Mouse (Mus musculus) spleen, postnatal 14 days (tissue): ENCODE data around the gene Rps11.
A peak's percentile ranks its signal among the peaks of the same experiment; 100 is the strongest.
"Not testable (repeated sequence)": the region's sequence is repeated elsewhere in the genome, so short reads cannot be mapped to it uniquely, and the experiment has no call there.

Experiments
- DNase-seq, 2 experiments: peaks; one replicate each; pipeline ENCODE4 v3.0.0; 2021 to 2022; ENCODE audit warnings: low spot score in 2 of 2

The Rps11 gene

DNA sequence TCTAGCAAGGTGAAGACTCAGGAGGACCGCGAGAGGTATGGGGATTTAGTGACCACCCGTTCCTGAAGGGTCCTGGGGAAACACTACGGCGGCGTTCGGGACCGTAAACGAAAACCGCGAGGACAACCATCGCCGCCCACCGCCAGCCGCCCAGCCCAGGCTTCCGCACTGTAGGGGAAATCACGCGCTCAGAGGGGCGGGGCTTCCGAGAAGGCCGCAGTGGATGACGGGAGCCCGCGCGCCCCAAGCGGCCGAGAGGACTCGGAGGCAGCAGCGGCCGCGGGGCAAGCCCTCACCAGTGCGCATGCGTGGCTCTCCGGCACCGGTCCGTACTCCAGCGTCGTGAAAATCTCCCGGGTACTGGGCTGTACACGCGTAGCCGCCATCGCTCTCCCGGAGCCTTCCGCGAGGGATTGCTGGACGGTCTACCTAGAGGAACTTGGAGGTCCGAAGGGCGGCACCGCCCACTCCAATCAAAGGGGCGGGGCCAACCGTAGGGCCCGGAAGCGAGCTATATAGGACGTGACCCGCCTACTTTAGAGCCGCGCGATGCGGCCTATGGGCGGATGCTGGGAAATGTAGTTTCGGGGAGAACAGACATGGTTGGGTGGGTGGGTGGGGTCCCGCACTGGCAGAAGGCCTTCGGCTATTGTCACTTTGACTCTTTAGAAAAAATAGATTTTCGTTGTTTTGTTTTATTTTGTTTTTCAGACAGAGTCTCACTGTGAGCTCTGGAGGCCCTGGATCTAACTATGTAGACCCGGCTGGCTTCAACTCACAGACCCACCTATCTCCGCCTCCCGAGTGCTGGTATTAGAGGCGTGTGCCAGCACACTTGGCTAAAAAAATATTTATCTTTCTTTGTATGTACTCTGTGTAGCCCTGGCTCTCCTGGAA is 30.1 kb upstream of the Rps11 start, which contains the start of the genes Pih1d1 and Aldh16a1:
Pih1d1 (plus strand) TSS at position 208 of the 897 bp plus-strand sequence.
Aldh16a1 (minus strand) TSS at position 489 of the 897 bp plus-strand sequence.
- peak; percentile 93 to 95 for DNase-seq

DNA sequence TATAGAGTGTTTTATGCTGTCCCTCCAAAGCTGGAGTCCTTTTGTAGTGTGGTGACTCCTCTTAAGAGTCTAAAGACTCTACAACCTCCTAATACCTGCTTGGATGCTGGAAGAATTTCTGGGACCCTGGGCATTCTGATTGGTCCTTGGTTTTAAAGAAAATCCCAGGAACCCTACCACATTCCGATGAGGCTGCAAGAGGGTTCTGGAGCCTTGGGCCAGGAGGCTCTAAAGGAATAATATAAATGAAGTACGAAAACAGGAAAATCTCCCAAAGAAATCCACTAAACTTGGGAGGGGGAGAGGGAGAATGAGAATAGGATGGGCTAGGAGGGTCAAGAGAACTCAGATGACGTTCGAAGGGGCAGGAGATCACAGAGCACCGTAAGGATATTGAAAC is 29.3 kb upstream of the Rps11 start:
- DNase-seq, result no peak

DNA sequence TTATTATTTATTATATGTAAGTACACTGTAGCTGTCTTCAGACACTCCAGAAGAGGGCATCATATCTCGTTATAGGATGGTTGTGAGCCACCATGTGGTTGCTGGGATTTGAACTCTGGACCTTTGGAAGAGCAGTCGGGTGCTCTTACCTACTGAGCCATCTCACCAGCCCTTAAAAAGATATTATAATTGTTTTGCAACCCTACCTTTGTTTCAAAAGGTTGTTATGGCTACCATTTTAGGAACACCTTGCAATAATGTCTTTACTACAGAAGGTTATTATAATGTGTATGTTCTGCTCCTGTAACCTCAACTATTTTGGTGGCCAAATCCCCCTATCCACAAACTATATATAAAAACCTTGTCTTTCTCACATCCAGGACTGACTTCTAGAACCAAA is 28.8 kb upstream of the Rps11 start:
- not testable (repeated sequence) for DNase-seq

DNA sequence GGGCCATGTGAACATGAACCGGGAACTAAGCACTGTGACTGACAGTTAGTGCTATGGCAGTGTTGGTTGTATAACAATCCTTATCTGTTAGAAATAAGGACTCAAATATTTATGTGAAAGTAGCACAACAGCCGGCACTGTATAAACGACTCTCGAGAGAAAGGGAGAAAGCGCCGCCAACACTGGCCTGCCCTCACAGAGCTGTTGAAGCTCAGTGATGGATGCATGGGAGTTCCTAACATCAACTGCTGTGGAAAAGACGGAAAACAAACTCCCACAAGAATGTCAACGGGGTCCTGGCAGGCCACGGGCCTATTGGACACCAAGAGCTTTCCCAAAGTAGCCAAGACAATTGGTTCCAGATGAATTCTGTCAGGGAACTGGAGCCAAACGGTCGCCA is 27.1 kb upstream of the Rps11 start:
- DNase-seq, result no peak

GRCm38 (mm10) chr7:45150321-45150720 is 26.1 kb upstream of the Rps11 start:
- DNase-seq, result no peak

DNA sequence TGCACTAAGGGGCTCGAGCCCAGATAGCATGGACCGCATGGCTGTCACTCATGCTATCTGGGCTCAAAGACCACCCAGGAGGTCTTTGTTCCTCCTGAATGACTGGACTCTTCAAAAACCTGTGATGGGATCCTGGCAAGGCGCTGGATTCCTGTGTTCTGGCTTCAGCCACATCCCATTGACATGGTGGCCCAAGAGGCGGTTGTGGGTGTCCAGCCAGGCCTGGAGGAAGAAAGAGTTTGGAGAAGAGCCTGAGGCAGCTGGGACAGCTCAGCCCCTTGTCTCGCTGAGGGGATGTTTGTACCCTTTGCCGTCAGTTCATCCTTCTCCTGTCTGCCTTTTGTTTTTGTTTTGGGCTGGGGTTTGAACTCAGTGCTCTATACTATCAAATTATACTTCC is 25.3 kb upstream of the Rps11 start:
- no peak for DNase-seq

DNA sequence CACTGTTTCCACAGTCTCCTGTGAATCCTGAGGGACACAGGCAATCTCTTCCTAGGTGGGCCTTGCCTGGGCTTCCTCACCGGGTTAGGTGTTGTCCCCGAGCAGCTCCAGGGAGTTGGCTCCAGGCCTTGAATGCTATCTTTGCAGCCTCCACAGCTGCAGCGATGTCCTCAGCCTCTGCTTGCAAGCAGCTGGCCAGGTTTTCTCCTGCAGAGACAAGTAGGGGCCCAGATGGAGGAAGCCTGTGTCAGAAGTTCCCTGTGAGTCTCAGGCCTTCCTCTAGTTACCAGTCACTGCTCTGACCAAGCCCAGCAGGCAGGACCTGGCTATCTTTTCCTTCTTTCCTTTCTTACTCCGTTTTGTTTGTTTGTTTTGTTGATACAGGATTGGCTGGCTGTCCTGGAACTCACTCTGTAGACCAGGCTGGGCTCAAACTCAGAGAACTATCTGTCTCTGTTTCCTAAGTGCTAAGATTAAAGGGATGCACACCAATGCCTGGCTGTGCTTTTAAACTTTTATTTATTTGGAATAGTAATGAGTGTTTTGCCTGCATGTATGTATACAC is 24.4 kb upstream of the Rps11 start:
- no peak for DNase-seq

- no peak for DNase-seq
Measured at GRCm38 (mm10) chr7:45147899-45148298, 23.7 kb upstream of the Rps11 start.

GRCm38 (mm10) chr7:45147267-45147666 is 23.0 kb upstream of the Rps11 start:
- DNase-seq, result no peak

GRCm38 (mm10) chr7:45145460-45145859 is 21.2 kb upstream of the Rps11 start:
- DNase-seq, result no peak

DNA sequence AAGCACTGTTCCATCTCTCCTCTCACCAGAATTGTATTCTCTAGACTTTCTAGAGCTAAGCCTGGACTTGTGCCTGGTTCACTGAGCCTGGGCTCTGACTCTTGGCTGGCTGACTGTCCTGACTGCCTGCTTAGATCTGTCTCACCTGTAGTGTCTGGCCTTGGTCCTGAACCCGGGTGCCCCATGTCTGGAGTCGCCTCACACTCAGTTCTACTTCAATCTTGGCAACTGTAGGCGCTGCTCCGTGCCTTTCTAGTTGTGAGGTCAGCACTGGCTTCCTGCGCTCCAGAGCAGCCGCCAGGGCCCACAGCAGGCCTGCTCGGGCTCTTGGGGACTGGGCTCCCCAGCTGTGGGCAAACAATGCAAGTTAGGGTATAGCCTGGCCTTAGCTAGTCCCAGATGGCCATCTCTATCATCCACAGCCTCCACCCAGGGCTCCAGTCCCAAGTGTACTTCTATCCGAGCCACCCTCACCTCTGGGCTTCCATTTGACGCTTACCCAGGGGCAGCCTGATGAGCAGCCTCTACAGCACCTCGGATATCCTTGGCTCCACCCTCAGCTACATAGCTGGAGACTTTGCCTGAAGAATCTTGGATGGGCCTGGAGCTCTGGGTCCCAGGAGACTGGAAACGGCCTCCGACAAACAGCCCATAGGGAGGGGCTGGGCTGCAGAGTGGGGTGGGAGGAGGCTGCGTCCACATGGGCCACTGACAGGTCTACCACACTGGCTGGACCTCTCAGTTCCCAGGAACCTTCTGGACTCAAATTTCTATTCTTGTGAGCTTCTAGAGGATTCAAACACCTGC is 20.3 kb upstream of the Rps11 start:
- no peak for DNase-seq

GRCm38 (mm10) chr7:45141914-45142313 is 17.7 kb upstream of the Rps11 start:
- no peak for DNase-seq

DNA sequence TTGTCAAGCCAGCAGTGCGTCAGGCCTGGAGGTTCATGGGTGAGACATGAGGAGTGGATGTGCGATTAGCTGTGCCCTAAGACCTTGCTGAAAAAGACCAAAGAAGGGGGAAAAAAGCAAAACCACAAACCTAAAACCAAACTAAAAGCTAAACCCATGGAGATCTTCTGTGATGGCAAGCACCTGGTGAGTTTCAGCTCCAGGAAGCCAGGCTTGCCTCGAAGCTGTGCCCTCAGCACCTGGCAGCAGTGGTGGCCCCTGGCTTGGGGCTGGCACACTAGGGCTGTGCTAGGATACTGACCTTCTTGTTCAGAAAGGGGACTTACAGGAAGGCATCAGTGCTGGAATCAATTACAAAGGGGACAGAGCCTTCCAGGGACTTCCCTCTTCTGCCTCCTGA is 17.1 kb upstream of the Rps11 start:
- no peak for DNase-seq

GRCm38 (mm10) chr7:45139904-45140723 is 15.9 kb upstream of the Rps11 start:
- no peak for DNase-seq

DNA sequence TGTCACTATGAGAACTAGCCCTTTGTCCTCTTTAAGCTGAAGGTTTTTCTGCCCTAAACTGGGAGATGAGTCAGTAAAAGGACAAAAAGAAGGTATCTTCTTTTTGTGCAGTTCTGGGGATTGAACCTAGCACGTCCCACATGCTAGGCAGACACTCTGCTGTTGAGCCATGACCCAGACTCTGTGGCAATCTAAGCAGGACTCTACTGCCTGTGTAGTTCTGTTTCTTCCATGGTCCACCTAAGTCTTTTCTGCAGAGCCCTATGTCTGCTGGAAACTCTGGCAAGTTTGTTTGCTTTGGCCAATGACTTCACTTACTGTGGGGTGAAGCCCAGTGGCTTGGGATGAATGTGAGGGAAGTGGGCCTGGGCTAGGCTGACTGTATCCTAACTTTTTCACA is 14.2 kb upstream of the Rps11 start:
- DNase-seq, result no peak

DNA sequence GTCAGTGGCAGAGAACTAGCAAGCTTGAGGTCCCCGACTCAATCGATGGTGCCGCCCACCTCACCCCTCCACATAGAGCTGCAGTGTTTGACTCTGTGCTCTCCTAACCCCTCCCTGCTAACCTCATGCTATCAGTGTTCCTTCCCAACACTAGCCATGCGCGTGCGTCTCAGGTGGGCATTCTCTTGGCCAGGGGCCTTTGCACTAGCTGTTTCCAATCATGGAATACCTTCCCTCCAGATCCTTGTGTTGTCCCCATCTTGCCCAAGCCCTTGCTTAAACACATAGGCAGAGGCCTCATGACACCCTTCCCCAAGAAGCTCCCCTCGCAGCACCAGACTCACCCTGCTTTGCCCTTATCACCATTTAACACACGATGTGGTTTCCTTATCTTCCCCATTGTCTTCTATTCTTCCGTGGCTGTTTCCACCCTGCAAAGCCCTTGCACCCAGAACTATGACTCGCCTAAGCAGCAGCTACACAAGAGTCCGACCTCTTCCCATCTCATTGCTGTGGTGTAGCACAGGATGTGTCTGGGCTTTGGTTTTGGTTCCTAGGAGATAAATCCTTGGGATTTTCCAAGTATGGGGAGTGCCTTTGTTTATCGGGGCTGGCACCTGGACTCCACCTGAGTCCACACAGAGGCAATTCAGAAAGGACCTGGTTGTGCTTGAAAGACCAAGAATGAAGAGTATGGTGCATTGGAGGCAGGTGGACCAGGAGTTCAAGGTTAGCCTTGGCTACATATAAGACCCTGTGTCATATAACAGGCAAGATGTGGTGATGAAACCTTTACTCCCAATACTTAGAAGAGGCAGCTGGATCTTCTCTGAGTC is 13.2 kb upstream of the Rps11 start:
- DNase-seq, result no peak

DNA sequence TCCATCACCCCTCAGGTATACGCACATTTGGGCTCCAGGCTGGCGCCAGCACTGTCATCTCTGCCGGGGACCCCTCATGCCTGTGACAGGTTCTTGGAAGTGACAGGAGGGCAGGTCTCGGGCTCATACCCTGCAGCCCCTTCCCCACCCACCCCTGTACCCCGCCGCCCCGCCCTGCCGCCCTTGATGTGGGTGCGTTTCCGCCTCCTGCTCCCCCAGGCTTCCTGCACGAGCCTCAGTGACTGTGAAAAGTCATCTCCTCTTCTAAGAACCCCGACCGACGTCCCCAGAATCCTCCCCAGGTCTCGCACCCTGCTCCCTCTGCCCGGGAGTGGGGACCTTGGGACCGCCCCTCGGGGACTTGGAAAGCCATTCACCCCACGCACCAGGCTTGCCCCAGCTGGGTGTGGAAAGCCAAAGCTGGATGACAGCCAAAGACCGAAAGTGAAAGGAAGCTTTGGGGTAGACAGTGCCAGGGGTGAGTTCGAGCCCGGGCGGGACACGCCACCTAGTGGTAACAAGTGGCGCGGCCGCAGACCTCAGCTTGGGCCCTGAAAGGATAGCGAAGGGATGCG is 11.8 kb upstream of the Rps11 start, which contains the start of the genes Gm45713 and Flt3l:
Gm45713 (minus strand) TSS at position 239 of the 575 bp plus-strand sequence.
Flt3l (minus strand) TSS at position 440 of the 575 bp plus-strand sequence.
- DNase-seq, result peak; percentile 85 to 90

- no peak for DNase-seq
Measured at GRCm38 (mm10) chr7:45135370-45135769, 11.1 kb upstream of the Rps11 start.

DNA sequence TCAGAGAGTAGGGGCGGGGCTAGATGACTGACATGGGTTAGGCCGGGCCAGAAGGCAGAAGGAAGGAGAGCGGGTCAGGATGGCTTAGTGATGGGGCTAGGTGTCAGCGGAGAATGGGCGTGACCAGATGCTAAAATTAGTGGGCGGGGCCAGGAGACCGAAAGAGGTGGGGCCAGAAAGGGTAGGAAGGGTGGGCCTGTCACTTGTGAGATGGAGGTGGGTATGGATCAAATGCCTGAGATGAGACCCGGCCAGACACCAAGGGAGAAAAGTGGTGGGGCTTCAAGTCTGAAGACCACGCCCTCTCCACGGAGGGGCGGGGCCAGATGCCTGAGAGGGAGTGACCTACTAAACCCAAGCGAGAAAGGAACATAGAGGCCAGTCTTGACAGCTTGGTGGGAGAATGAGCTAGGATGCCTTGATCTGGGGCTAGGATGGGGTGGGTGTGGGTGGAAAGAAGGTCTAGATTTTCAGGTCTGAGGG is 10.3 kb upstream of the Rps11 start:
- peak in 1 of 2 experiments; percentile 46 for DNase-seq
